Mouse (Mus musculus) kidney, postnatal 14 days (tissue): ENCODE measurements around the gene Gm20388.

Experiments
- DNase-seq: peaks from one replicate; pipeline ENCODE4 v3.0.0; 2022; ENCODE audit warnings: mixed read lengths

Gm20388 gene

GRCm38 (mm10) chr8:123849352-123849751 lies 3938.7 kb downstream of the Gm20388 start:
- no peak for DNase-seq

GRCm38 (mm10) chr8:123851590-123851989 lies 3940.9 kb downstream of the Gm20388 start:
- DNase-seq = no peak

DNA sequence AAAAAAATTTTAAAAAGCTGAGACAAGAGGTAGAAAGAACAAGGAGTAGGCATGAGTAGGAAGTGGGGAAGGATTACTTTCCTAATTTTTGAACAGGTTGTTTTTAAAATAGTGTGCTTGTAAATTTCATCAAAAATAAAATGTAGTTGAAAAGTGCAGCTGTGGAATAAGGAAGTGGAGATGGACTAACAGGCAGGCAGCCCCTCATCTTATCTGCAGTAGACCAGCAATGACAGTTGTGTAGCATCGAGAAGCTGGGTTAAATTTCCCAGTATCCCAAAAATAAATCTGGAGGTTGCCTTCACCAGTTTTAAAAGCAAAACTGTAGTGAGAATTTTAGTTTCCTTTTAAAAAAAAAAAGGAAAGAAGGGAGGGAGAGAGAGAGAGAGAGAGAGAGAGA lies 3943.6 kb downstream of the Gm20388 start:
- no peak for DNase-seq

- no peak for DNase-seq
Measured at GRCm38 (mm10) chr8:123854733-123855475, 3944.3 kb downstream of the Gm20388 start.

GRCm38 (mm10) chr8:123857361-123857760 lies 3946.7 kb downstream of the Gm20388 start:
- no peak for DNase-seq

DNA sequence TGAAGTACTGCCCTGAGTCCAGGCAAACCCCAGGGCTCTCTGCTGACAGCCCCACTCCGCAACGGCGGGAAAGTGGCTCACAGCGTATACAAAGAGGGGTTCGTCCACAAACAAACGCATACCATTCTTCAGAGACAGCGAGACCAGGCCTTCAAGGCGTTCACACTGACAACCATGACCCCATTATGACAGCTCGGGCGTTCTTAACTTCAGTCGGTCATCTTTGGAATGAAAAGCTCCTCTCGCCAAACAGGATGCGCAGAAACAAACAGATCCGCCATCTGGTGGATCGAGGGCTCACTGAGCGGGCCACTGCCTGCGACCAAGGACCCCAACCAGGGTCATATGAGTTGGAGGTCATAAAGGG lies 3947.9 kb downstream of the Gm20388 start:
- peak; percentile 34 for DNase-seq

DNA sequence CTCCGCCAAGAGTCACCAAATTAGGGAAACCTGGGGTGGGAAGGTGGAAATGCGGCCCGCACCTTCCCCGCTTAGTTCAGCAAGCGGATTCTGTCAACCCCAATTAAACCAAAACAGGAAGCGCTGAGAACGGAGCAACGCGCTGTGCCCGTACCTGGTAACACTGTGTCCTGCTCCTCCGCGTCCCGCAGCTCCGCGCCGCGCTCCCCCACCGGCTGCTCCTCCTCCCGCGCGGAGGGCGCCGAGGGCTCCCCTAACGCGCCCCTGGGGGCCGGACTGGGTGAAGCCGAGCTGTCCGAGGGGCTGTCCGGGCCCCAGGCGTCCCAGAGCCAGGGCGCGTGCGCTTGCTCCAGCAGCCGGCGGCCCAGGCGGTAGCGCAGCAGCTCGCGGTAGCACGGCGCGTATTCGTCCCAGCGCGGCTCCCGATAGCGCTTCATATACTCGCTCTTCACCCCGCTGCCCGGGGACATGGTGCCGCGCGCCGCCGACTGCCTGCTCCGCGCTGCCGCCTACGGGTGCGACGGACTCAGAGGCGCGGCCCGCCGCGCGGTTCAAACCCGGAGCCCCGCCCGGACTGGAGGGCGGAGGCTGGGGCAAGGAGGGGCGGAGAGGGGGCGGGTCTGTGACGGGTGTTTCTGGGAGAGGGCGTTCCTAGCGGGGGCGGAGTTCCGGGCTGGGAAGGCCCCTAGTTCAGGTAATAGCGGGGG lies 3948.5 kb downstream of the Gm20388 start:
- DNase-seq = peak; percentile 94

DNA sequence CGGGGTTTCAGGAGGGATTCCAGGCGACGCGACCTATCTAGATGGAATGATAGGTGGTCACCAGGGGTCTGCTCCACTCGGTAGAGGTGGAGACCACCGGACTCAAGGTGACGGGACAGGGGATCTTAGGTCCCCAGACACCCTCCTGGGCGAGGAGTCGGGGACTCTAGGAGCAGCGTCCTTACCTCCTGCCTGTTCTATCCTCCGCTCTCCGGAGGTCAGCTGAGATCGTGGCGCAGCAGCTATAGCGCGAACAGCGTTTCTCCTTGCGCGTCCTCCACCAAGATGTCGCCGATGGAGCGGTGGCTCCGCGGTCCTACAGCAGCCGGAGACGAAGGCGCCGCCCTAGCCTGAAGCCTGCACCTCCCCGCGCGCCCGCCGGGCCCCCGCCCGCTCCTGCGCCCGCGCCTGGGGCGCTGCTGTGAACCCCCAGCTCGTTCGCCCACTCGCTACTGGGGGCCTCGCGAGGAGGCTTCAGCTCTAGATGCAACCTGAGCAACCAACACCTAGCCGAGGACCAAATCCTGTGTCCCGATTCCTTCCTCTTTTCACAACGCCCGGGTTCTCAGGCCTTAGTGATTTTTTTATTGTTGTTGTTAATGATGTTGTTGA lies 3949.1 kb downstream of the Gm20388 start, which contains the start of gene Ccsap:
Gene Ccsap (minus strand): TSS at position 562 of the 612 bp plus-strand sequence.
- peak; percentile 52 for DNase-seq

- no peak for DNase-seq
Measured at GRCm38 (mm10) chr8:123860386-123860785, 3949.7 kb downstream of the Gm20388 start.

- DNase-seq = no peak
Measured at GRCm38 (mm10) chr8:123865786-123866185, 3955.1 kb downstream of the Gm20388 start.

- DNase-seq = no peak
Measured at GRCm38 (mm10) chr8:123866971-123867370, 3956.3 kb downstream of the Gm20388 start.

GRCm38 (mm10) chr8:123872048-123872447 lies 3961.4 kb downstream of the Gm20388 start:
- no peak for DNase-seq

DNA sequence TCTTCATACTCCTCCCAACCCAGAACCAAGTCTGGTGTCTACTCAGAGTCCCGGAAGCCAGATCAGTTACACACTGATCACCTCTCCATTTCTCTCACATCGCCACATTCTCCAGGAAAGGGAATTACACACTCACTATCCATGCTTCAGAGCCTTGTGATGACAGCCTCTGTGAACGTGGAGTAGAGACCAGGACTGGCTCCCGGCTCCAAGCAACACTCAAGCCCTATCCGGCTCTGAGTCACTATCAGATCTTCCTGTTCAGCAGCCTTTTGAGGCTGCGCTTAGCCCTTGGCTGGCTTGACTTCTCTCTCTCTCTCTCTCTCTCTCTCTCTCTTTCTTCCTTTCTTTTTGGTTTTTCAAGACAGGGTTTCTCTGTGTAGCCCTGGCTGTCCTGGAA lies 3962.7 kb downstream of the Gm20388 start:
- DNase-seq = no peak

- DNase-seq = no peak
Measured at GRCm38 (mm10) chr8:123874324-123874723, 3963.7 kb downstream of the Gm20388 start.

GRCm38 (mm10) chr8:123877865-123878264 lies 3967.2 kb downstream of the Gm20388 start:
- DNase-seq = no peak

DNA sequence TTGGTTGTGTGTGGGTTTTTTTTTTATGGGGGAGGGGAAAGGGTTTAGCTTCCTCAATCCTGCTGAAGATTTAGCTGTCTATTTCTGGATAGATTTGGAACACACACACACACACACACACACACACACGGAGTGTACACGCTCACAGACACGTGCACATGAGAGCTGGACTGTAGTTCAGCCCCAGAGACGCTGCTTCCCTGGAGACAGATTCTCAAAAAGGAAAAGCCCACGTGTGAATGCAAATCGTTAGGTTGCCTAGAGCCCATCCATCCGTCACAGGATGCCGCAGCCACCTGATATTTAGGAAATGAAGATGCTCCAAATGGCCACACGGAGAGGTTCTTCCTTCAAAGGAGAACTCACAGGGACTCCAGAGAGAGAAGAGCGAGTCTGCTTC lies 3969.6 kb downstream of the Gm20388 start:
- DNase-seq = no peak

DNA sequence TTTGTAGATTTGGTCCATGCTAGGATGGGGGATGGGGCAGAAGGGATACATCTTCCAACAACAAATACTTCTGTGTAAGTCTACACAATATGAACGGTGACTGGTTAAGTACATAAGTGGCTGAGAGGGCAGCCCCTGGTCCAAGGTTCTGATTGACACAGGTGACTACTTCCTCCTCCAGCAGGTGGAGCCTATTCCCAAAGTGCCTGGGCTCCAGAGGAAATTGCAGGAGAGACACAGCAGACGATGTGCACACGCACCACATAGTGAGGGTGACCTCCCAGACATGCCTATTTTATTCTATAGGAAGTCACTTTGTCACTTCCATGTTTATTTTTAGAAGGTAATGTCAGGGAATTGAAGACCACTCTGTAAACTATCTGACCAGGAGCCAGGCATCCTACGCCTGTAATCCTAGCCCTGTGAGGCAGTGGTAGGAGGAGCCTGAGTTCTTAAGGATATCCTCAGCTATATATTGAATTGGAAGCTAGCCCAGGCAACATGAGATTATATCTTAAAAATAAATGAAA lies 3970.2 kb downstream of the Gm20388 start:
- DNase-seq = no peak

DNA sequence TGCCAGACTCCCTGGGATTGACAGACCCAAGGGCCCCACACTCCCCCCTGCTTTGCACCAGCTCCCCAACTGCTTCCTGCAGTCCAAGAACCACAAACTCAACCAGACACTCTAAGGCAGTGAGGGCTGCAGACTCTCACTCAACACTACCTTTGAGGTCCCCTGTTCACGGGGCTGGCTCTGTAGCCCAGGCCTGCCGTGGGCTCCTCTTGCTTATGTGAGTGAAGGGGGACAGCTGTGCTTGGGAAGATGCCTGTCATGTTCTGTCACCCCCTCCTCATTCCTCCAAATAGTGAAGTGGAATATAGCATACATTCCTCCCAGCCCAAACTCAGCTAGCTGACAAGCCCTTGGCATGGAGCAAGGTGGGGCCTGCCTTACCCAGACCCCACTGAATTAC lies 3971.8 kb downstream of the Gm20388 start:
- DNase-seq = no peak

DNA sequence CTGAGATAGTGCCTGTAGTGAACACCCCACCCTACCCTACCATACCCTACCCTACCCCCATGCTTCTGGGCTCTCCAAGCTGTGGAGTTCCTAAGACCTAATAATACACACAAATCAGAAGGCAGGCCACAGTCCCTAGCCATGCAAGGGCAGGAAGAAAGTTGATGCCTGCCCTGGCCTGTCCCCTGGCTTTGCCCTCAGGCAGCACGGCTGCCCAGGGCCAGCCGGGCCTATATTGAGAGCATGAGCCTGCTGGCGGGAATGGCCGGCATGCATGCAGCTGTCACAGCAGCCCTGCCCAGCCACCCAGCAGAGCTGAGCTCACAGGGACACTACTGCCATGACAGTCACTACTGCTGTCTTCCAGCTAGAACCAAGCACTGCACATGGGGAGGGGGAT lies 3972.5 kb downstream of the Gm20388 start:
- DNase-seq = no peak

- DNase-seq = no peak
Measured at GRCm38 (mm10) chr8:123884721-123885565, 3974.3 kb downstream of the Gm20388 start.

- no peak for DNase-seq
Measured at GRCm38 (mm10) chr8:123887163-123887562, 3976.5 kb downstream of the Gm20388 start.

DNA sequence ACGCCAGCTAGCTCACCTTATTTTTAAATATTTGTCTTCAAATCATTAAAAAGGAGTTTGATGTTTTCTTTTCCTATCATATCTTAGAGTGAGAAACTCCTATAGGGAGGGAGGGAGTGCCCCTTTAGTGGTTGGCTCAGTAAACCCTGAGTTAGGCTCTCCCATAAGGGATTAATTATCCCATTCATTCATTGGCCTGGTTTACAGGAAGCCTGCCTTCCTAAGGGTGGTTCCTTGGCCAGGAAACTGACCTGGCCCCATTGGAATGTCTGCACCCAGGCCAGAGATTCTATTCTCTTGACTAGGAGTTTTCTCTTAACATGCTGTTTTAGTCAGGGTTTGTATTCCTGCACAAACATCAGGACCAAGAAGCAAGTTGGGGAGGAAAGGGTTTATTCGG lies 3977.3 kb downstream of the Gm20388 start:
- no peak for DNase-seq

- DNase-seq = no peak
Measured at GRCm38 (mm10) chr8:123889797-123890196, 3979.2 kb downstream of the Gm20388 start.
